Mouse (Mus musculus): Measurements from ENCODE around the gene Carns1.
A peak's percentile ranks its signal among the peaks of the same experiment; 100 is the strongest.

Gene Carns1

GRCm38 (mm10) chr19:4202149-4202548, 26.9 kb upstream of the Carns1 start:
- DNase-seq (ENCODE audit: low spot score in 2 of 2), result no peak

- DNase-seq (ENCODE audit: low spot score in 2 of 2), result peak; percentile 92 to 99
Observed at GRCm38 (mm10) chr19:4201291-4201909, 26.1 kb upstream of the Carns1 start, which contains the start of gene Rad9a. Gene Rad9a, minus strand, starts transcription at chr19:4201662.

GRCm38 (mm10) chr19:4197180-4197579, 21.9 kb upstream of the Carns1 start:
- DNase-seq (ENCODE audit: low spot score in 2 of 2), result no peak

- DNase-seq (ENCODE audit: low spot score in 2 of 2), result no peak
Observed at GRCm38 (mm10) chr19:4196548-4196947, 21.3 kb upstream of the Carns1 start.

- DNase-seq (ENCODE audit: low spot score in 2 of 2), result no peak
Observed at GRCm38 (mm10) chr19:4196048-4196447, 20.8 kb upstream of the Carns1 start.

- no peak for DNase-seq (ENCODE audit: low spot score in 2 of 2)
Observed at GRCm38 (mm10) chr19:4194776-4195650, 19.7 kb upstream of the Carns1 start.

- DNase-seq (ENCODE audit: low spot score in 2 of 2), result no peak
Observed at GRCm38 (mm10) chr19:4194021-4194724, 18.9 kb upstream of the Carns1 start.

GRCm38 (mm10) chr19:4193129-4193528, 17.9 kb upstream of the Carns1 start:
- no peak for DNase-seq (ENCODE audit: low spot score in 2 of 2)

GRCm38 (mm10) chr19:4192251-4192985, 17.1 kb upstream of the Carns1 start:
- no peak for DNase-seq (ENCODE audit: low spot score in 2 of 2)

- peak; percentile 97 to 99 for DNase-seq (ENCODE audit: low spot score in 2 of 2)
Observed at GRCm38 (mm10) chr19:4191528-4192250, 16.4 kb upstream of the Carns1 start, which contains the start of gene Ppp1ca. Gene Ppp1ca, plus strand, starts transcription at chr19:4192065.

- DNase-seq (ENCODE audit: low spot score in 2 of 2), result peak in 1 of 2 experiments; percentile 81
Observed at GRCm38 (mm10) chr19:4190831-4191334, 15.6 kb upstream of the Carns1 start, which contains the start of gene Tbc1d10c. Gene Tbc1d10c, minus strand, starts transcription at chr19:4191284.

- no peak for DNase-seq (ENCODE audit: low spot score in 2 of 2)
Observed at GRCm38 (mm10) chr19:4189051-4189620, 13.9 kb upstream of the Carns1 start.

- no peak for DNase-seq (ENCODE audit: low spot score in 2 of 2)
Observed at GRCm38 (mm10) chr19:4187303-4187702, 12.0 kb upstream of the Carns1 start.

GRCm38 (mm10) chr19:4184976-4185975, 10.0 kb upstream of the Carns1 start:
- DNase-seq (ENCODE audit: low spot score in 2 of 2), result peak in 1 of 2 experiments; percentile 75

- DNase-seq (ENCODE audit: low spot score in 2 of 2), result no peak
Observed at GRCm38 (mm10) chr19:4183689-4184088, 8.4 kb upstream of the Carns1 start.

GRCm38 (mm10) chr19:4181892-4182291, 6.6 kb upstream of the Carns1 start:
- DNase-seq (ENCODE audit: low spot score in 2 of 2), result peak in 1 of 2 experiments; percentile 73

GRCm38 (mm10) chr19:4180411-4180810, 5.1 kb upstream of the Carns1 start:
- DNase-seq (ENCODE audit: low spot score in 2 of 2), result no peak

- no peak for DNase-seq (ENCODE audit: low spot score in 2 of 2)
Observed at GRCm38 (mm10) chr19:4172925-4173324, 2.4 kb downstream of the Carns1 start.

All from spleen, postnatal 10 days (tissue).